Mouse (Mus musculus): ENCODE results near the gene Ogdhl. TPM values are rescaled to one million over a fixed set of nuclear protein-coding genes. Genes with fewer than 3 reads are reported as not detected.

Ogdhl gene
- polyA plus RNA-seq, 1 experiment from 2014 or later = 7.2 TPM

- no peak for DNase-seq (ENCODE audit: low spot score)
- Histone ChIP-seq H3K4me3 (ENCODE audit: low read depth, low read length) (no peak overlapping the region), H3K27me3 (replicated peaks; ENCODE audit: control insufficient read depth, insufficient read depth, low read length) (no peaks in the 10 kb centered on the region; the same call in 1 of the 2 replicates), H3K4me2 (no peak overlapping the region), H3K9me3 (ENCODE audit: control insufficient read depth, low read length) (no peaks in the 10 kb centered on the region), H3K27ac (ENCODE audit: low read depth, low read length) (no peak overlapping the region), H3K4me1 (replicated peaks; ENCODE audit: control insufficient read depth, insufficient read depth, low read length) (no peaks in the 10 kb centered on the region), H3K9ac (ENCODE audit: low read depth, low read length) (no peak overlapping the region), H3K36me3 (ENCODE audit: control insufficient read depth, insufficient read depth, low read length) (no peaks in the 10 kb centered on the region)
- WGBS = 88% methylated on average over 9 of the region's 9 CpGs
- ATAC-seq (replicated peaks; ENCODE audit: low FRiP score) = no peak
These were observed 5.5 kb downstream of the Ogdhl start for GRCm38 (mm10) chr14:32327366-32327765.

DNA sequence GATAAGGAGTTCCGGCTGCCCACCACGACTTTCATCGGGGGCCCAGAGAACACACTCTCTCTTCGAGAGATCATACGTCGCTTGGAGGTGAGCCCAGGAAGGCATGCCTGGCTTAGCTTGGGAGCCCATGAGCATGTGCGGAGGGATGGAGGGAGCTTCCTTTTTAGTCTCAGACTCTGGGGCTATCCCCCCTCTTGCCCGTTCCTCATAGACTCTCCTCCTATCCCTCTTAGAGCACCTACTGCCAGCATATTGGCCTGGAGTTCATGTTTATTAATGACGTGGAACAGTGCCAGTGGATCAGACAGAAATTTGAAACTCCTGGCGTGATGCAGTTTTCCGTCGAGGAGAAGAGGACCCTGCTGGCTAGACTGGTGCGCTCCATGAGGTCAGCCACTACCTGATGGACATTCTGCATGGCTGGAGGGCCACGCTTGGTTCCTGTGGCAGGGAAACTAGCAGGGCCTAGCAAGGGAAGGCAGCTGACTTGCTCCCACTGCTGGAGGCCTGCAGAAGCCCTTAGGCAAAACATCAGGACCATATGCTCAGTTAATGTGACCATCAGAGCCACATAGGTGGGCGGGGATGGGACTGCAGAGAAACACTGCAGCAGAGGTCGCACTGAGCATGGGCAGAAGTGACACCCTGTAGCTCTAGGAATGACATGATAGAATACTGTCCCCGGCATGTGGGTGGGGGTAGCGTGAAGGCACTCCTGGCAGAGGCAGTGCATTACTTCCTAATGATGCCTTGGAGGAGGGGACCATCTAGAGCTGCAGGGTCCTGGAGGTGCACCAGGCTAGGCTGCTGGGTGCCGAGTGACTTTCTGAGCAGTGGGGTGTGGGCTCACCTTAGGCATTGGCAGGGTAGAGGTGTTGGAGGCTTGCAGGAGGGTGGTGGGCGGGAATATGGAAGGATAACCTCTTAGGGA lies 11.0 kb downstream of the Ogdhl start:
- Histone ChIP-seq H3K9ac (ENCODE audit: low read depth, low read length) (no peak overlapping the region), H3K36me3 (ENCODE audit: control insufficient read depth, insufficient read depth, low read length) (no peaks in the 10 kb centered on the region), H3K27ac (ENCODE audit: low read depth, low read length) (no peak overlapping the region), H3K27me3 (replicated peaks; ENCODE audit: control insufficient read depth, insufficient read depth, low read length) (no peaks in the 10 kb centered on the region), H3K9me3 (ENCODE audit: control insufficient read depth, low read length) (no peaks in the 10 kb centered on the region), H3K4me3 (ENCODE audit: low read depth, low read length) (no peak overlapping the region), H3K4me2 (no peak overlapping the region), H3K4me1 (replicated peaks; ENCODE audit: control insufficient read depth, insufficient read depth, low read length) (no peaks in the 10 kb centered on the region)
- DNase-seq (ENCODE audit: low spot score) (no peak), ATAC-seq (replicated peaks; ENCODE audit: low FRiP score) (no peak)
- 82% methylated on average over 20 of the region's 20 CpGs for whole genome bisulfite sequencing

- Histone ChIP-seq H3K4me1 (replicated peaks; ENCODE audit: control insufficient read depth, insufficient read depth, low read length) (no peaks in the 10 kb centered on the region), H3K9me3 (ENCODE audit: control insufficient read depth, low read length) (no peaks in the 10 kb centered on the region), H3K4me3 (ENCODE audit: low read depth, low read length) (no peak overlapping the region), H3K36me3 (ENCODE audit: control insufficient read depth, insufficient read depth, low read length) (no peaks in the 10 kb centered on the region), H3K4me2 (no peak overlapping the region), H3K27me3 (replicated peaks; ENCODE audit: control insufficient read depth, insufficient read depth, low read length) (no peaks in the 10 kb centered on the region), H3K9ac (ENCODE audit: low read depth, low read length) (no peak overlapping the region), H3K27ac (ENCODE audit: low read depth, low read length) (no peak overlapping the region)
- ATAC-seq (replicated peaks; ENCODE audit: low FRiP score) = no peak
- no peak for DNase-seq (ENCODE audit: low spot score)
- WGBS = 76% methylated on average over 6 of the region's 6 CpGs
These were observed 14.2 kb downstream of the Ogdhl start for GRCm38 (mm10) chr14:32336021-32336420.

GRCm38 (mm10) chr14:32336547-32336946 lies 14.7 kb downstream of the Ogdhl start:
- no peak overlapping the region for H3K9ac ChIP-seq (ENCODE audit: low read depth, low read length)
- DNase-seq (ENCODE audit: low spot score) = no peak
- H3K4me2 ChIP-seq = no peak overlapping the region
- no peak for ATAC-seq (replicated peaks; ENCODE audit: low FRiP score)
- H3K36me3 ChIP-seq (ENCODE audit: control insufficient read depth, insufficient read depth, low read length) = no peaks in the 10 kb centered on the region
- H3K4me3 ChIP-seq (ENCODE audit: low read depth, low read length) = no peak overlapping the region
- no peaks in the 10 kb centered on the region for H3K4me1 ChIP-seq (replicated peaks; ENCODE audit: control insufficient read depth, insufficient read depth, low read length)
- 80% methylated on average over 11 of the region's 11 CpGs for WGBS
- no peaks in the 10 kb centered on the region for H3K9me3 ChIP-seq (ENCODE audit: control insufficient read depth, low read length)
- no peaks in the 10 kb centered on the region for H3K27me3 ChIP-seq (replicated peaks; ENCODE audit: control insufficient read depth, insufficient read depth, low read length)
- H3K27ac ChIP-seq (ENCODE audit: low read depth, low read length) = no peak overlapping the region

- Histone ChIP-seq H3K4me1 (replicated peaks; ENCODE audit: control insufficient read depth, insufficient read depth, low read length) (no peaks in the 10 kb centered on the region), H3K36me3 (ENCODE audit: control insufficient read depth, insufficient read depth, low read length) (no peaks in the 10 kb centered on the region), H3K4me3 (ENCODE audit: low read depth, low read length) (no peak overlapping the region), H3K27me3 (replicated peaks; ENCODE audit: control insufficient read depth, insufficient read depth, low read length) (no peaks in the 10 kb centered on the region), H3K27ac (ENCODE audit: low read depth, low read length) (no peak overlapping the region), H3K9ac (ENCODE audit: low read depth, low read length) (no peak overlapping the region), H3K4me2 (no peak overlapping the region), H3K9me3 (ENCODE audit: control insufficient read depth, low read length) (no peaks in the 10 kb centered on the region)
- 88% methylated on average over 7 of the region's 7 CpGs for WGBS
- no peak for DNase-seq (ENCODE audit: low spot score)
- ATAC-seq (replicated peaks; ENCODE audit: low FRiP score) = no peak
These were observed 20.0 kb downstream of the Ogdhl start for GRCm38 (mm10) chr14:32341823-32342222.

DNA sequence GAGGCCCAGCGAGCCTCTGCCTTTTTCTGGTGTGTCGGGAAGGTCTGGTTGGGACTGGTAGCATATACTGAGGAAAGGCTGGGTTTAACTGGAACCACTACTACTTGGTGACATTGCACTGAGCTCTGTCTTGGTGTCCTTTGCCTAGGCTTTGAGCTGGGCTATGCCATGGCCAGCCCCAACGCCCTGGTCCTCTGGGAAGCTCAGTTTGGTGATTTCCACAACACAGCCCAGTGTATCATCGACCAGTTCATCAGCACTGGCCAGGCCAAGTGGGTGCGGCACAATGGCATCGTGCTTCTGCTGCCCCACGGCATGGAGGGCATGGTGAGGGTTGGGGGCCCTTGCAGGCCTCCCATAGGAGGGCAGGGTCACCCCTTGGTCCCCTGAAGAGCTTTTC lies 22.4 kb downstream of the Ogdhl start:
- H3K4me1 ChIP-seq (replicated peaks; ENCODE audit: control insufficient read depth, insufficient read depth, low read length) = no peaks in the 10 kb centered on the region
- no peak overlapping the region for H3K27ac ChIP-seq (ENCODE audit: low read depth, low read length)
- H3K4me2 ChIP-seq = no peak overlapping the region
- WGBS = 78% methylated on average over 7 of the region's 7 CpGs
- H3K27me3 ChIP-seq (replicated peaks; ENCODE audit: control insufficient read depth, insufficient read depth, low read length) = no peaks in the 10 kb centered on the region
- ATAC-seq (replicated peaks; ENCODE audit: low FRiP score) (no peak), DNase-seq (ENCODE audit: low spot score) (no peak)
- H3K9ac ChIP-seq (ENCODE audit: low read depth, low read length) = no peak overlapping the region
- H3K36me3 ChIP-seq (ENCODE audit: control insufficient read depth, insufficient read depth, low read length) = no peaks in the 10 kb centered on the region
- no peaks in the 10 kb centered on the region for H3K9me3 ChIP-seq (ENCODE audit: control insufficient read depth, low read length)
- no peak overlapping the region for H3K4me3 ChIP-seq (ENCODE audit: low read depth, low read length)

DNA sequence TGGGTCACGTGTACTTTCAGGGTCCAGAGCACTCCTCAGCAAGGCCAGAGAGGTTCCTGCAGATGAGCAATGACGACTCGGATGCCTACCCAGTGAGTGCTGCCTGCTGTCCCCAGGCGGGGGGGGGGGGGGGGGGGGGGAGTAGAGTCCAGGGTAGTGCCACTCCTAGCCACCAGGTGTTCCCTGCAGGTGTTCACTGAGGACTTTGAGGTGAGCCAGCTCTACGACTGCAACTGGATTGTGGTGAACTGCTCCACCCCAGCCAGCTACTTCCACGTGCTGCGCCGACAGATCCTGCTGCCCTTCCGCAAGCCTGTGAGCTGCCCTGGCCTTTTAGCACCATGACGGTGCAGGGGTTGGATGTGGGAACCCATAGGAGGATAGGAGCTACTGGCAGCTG lies 22.9 kb downstream of the Ogdhl start:
- WGBS = 87% methylated on average over 9 of the region's 10 CpGs
- DNase-seq (ENCODE audit: low spot score) (no peak), ATAC-seq (replicated peaks; ENCODE audit: low FRiP score) (no peak)
- no peaks in the 10 kb centered on the region for H3K9me3 ChIP-seq (ENCODE audit: control insufficient read depth, low read length)
- no peaks in the 10 kb centered on the region for H3K27me3 ChIP-seq (replicated peaks; ENCODE audit: control insufficient read depth, insufficient read depth, low read length)
- no peak overlapping the region for H3K4me3 ChIP-seq (ENCODE audit: low read depth, low read length)
- no peak overlapping the region for H3K4me2 ChIP-seq
- no peak overlapping the region for H3K9ac ChIP-seq (ENCODE audit: low read depth, low read length)
- H3K36me3 ChIP-seq (ENCODE audit: control insufficient read depth, insufficient read depth, low read length) = no peaks in the 10 kb centered on the region
- H3K27ac ChIP-seq (ENCODE audit: low read depth, low read length) = no peak overlapping the region
- no peaks in the 10 kb centered on the region for H3K4me1 ChIP-seq (replicated peaks; ENCODE audit: control insufficient read depth, insufficient read depth, low read length)

GRCm38 (mm10) chr14:32347307-32347706 lies 25.5 kb downstream of the Ogdhl start:
- Histone ChIP-seq H3K27ac (ENCODE audit: low read depth, low read length) (no peak overlapping the region), H3K9ac (ENCODE audit: low read depth, low read length) (no peak overlapping the region), H3K4me1 (replicated peaks; ENCODE audit: control insufficient read depth, insufficient read depth, low read length) (no peaks in the 10 kb centered on the region), H3K36me3 (ENCODE audit: control insufficient read depth, insufficient read depth, low read length) (no peaks in the 10 kb centered on the region), H3K27me3 (replicated peaks; ENCODE audit: control insufficient read depth, insufficient read depth, low read length) (no peaks in the 10 kb centered on the region), H3K4me2 (no peak overlapping the region), H3K4me3 (ENCODE audit: low read depth, low read length) (no peak overlapping the region), H3K9me3 (ENCODE audit: control insufficient read depth, low read length) (no peaks in the 10 kb centered on the region)
- 90% methylated on average over 9 of the region's 9 CpGs for WGBS
- ATAC-seq (replicated peaks; ENCODE audit: low FRiP score) = no peak
- DNase-seq (ENCODE audit: low spot score) = no peak
